Mouse (Mus musculus): Measurements from ENCODE around the gene Rnf13.

Gene Rnf13

DNA sequence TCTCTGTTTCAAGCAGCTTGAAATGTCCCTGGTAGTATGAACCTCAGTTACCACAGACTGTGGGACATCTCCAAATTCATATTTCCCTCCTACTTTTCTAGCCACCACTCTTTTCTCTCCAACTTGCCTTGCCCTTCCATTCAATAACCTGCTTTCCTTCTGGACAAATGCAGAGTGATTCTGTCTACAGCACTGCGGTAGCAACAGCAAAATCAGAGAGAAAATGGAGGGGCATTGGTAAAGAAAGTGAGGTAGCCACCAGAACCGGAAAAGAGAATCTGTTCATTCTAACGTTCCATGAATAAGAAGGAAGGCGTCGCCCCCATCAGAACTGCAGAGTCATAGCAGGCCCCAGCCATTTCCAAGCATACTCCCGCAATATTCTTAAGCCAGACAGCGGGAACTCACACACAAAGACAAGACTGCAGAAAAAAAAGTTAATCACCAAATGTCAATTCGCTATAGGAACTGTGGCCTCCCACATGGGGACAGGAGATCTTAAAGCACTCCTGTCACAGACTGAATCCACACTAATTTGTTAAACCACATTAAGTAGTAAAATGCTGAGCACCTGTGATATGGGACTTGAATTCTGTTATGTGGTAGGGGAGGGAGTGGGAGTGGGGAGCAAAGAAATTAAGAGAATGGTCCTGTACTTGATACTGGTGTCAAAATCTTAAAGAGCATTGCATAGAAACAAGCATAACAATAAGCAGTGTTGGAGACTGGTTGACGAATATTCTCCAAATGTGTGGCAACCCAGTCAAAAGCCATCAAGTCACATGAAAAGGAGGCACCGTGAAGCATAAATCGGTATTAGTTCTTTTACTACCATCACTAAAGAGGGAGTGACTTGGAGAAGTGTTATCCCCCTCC, 110.2 kb downstream of the Rnf13 start:
- DNase-seq (ENCODE audit: low read depth, low spot score), result peak; percentile 62

DNA sequence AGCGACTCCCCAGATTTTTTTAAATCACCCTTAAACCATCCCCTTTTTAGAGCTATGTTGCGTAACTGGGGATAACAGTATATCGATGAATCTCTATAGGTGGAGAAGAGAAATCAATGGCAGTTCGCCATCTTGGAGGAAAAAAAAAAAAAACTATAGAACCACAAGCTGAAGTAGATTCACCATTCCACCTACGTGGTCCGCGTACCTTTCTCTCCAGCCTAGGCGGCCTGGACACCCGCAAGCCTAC, 110.7 kb downstream of the Rnf13 start:
- DNase-seq (ENCODE audit: low read depth, low spot score), result peak; percentile 89

DNA sequence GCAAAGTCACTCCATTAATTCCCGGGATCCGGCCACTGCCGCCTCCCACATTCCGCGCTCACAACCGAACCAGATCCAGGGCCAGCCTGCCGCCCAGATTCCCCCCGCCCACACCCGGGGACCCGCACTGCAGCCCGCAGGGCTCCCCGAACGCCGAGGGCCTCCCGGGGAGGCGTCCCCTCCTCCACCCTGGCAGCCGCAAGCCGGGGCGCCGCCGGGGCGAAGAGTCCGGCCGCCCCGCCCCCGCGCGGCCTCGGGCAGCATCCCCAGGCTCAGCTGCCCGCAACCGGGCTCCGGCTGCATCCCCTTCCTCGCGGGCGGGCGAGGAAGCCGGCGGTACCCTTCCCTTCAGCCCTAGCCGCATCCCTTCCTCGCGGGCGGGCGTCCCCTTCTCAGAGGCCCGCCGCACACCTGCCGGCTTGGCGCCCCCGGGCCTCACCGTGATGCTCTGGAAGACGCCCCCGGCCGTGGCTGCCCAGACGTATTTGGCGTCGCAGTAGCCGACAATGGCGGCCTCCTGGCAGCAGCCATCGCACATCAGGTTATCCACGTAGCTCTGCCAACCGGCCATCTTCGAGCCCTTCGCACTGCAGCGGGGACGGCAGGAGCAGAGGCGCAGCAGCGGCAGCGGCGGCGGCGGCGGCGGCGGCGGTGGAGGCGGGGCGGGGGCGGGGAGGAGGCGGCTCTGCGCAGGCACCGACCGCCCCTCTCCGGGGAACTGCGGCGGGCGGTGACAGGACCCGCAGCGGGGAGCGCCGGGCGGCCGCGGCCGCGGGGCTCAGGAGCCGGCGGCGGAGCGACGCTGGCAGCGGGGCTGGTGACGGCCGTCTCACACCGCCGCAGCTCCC, 111.3 kb downstream of the Rnf13 start:
- peak; percentile 88 for DNase-seq (ENCODE audit: low read depth, low spot score)

- peak; percentile 88 for DNase-seq (ENCODE audit: low read depth, low spot score)
Observed at GRCm38 (mm10) chr3:57847760-57848185, 111.9 kb downstream of the Rnf13 start, which contains the start of gene Pfn2. TSS of gene Pfn2 (minus strand) at chr3:57848079.

- DNase-seq (ENCODE audit: low read depth, low spot score), result no peak
Observed at GRCm38 (mm10) chr3:57882945-57883344, 147.1 kb downstream of the Rnf13 start.
